Mouse (Mus musculus) ovary, adult 2 months (tissue): ENCODE measurements around the gene Gm7970. TPM values are rescaled to one million over a fixed set of nuclear protein-coding genes. Genes with fewer than 3 reads are reported as not detected.

ENCODE experiments used
- polyA plus RNA-seq: library from polyadenylated mRNA; depleted of rRNA; stranded (reverse); fragments of >200 nt; gene quantifications from 2 replicates; pipeline ENCODE4 v1.2.3, GENCODE M21; 2012; rRNA removed

Gm7970 gene
- polyA plus RNA-seq, result not detected in 2 replicates

DNA sequence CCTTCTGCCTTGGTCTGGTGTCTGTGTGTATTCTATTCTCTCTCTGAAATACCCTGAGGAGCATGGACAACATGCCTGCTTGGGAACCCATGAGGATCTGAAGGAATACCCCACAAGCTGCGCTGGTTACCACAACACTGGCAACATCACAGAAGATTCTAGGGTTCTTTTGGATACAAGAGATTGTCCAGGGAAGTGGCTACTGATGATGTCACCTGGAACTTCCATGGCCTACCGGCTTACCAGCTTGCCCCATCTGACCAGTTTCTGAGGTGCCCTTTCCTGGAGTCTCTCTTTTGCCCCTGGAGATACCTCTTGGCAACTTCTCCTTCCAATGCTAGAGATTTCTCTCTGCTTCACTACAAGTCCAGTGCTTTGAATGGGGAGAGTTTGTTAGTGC lies at the start of gene Gm7970:
Gene Gm7970 (minus strand): TSS at position 101 of the 400 bp plus-strand sequence.

DNA sequence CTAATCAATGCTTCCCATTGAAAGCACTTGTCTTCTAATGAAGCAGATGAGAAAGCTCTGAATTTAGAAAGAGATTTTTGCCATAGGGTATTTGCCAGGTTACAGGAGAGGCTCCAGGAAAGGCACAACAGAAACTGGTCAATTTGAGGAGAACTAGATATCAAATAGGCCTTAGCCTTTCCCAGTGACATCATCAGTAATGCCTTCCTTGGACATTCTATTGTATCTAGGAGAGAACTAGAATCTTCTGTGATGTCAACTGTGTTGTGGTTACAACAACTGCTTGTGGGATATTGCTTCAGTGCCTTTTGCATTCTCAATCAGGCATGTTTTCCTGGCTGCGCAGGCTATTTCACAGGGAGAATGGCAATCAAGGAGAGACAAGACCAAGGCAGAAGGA lies 17.5 kb upstream of the Gm7970 start, which contains the start of gene 1700049E17Rik2:
Gene 1700049E17Rik2 (plus strand): TSS at position 301 of the 400 bp plus-strand sequence.

Other genes starting within 250 kb of the Gm7970 start
- gene Gm5798, start 207.0 kb downstream of the Gm7970 start, polyA plus RNA-seq, result not detected in 2 replicates
- not detected in 2 replicates for gene Gm7945, start 169.2 kb downstream of the Gm7970 start, polyA plus RNA-seq
- not detected in 2 replicates for gene Gm6482, start 147.3 kb downstream of the Gm7970 start, polyA plus RNA-seq
- gene Gm7954, start 102.1 kb downstream of the Gm7970 start, polyA plus RNA-seq, result not detected in 2 replicates
- gene Gm3486, start 66.1 kb downstream of the Gm7970 start, polyA plus RNA-seq, result not detected in 2 replicates
- gene 1700049E17Rik2, start 17.6 kb upstream of the Gm7970 start, polyA plus RNA-seq, result not detected in 2 replicates
- not detected in 2 replicates for gene Gm3072, start 69.0 kb upstream of the Gm7970 start, polyA plus RNA-seq
- gene Gm3676, start 90.9 kb upstream of the Gm7970 start, polyA plus RNA-seq, result not detected in 2 replicates
- not detected in 2 replicates for gene Gm8068, start 146.3 kb upstream of the Gm7970 start, polyA plus RNA-seq
- not detected in 2 replicates for gene Gm7929, start 195.0 kb upstream of the Gm7970 start, polyA plus RNA-seq
- not detected in 2 replicates for gene Gm47189, start 216.9 kb upstream of the Gm7970 start, polyA plus RNA-seq